ENCODE assay signal across 8 mouse cellular contexts in the genomic region with DNA sequence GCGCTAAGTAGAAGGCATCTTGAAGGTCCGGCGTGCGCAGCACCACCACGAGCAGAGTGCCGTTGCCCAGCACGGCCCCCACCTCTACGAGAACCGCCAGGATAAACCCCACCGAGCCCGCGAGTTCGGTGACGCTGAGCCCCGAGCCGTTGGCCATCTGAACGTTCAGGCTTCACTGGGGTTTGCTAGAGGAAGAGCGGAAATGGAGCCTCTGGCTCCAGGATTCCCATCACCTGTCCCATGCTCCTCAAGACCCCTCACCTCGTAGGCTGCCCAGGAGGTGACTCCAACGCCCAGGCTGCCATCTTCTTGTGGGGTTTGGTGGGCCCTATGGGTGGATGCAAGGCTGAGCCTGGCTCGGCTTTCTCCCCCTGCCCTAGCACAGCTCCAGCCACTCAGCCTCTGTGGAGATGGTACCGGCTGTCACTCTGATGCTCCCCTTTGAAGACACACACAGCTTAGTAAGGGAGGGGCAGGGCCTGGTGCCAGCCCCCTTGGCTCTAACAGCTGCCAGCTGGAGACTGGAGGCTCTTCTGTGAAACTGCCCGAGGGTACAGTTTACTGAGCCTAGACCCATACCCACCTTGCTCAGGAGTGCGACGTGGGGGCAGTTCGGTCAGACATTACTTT. TPM values are rescaled to one million over a fixed set of nuclear protein-coding genes. Genes with fewer than 3 reads are reported as not detected.
A peak's percentile ranks its signal among the peaks of the same experiment; 100 is the strongest.
DNase-seq lines count a peak whose midpoint lies in the region; ATAC-seq lines count a peak whose summit lies in the region.

A gene (minus strand): TSS at position 368 of the 630 bp plus-strand sequence.

- ATAC-seq in forebrain, embryonic 13.5 days: peak; percentile 64
- ATAC-seq in neural tube, embryonic 14.5 days (ENCODE audit: low read depth): peak; percentile 28
- ATAC-seq in erythroid progenitor cell, adult 5-6 weeks (replicated peaks; ENCODE audit: low FRiP score, poor library complexity, severe bottlenecking): no peak

- peak within 1 kb of the TSS; percentile 79 for H3K9ac ChIP-seq in forebrain, embryonic 13.5 days
- H3K9ac ChIP-seq in neural tube, embryonic 14.5 days (replicated peaks; ENCODE audit: low read depth, low read length): peak within 1 kb of the TSS; percentile 77

- H3K4me3 ChIP-seq in forebrain, embryonic 13.5 days: peak within 1 kb of the TSS; percentile 50
- peak within 1 kb of the TSS; percentile 50 for H3K4me3 ChIP-seq in neural tube, embryonic 14.5 days (ENCODE audit: low read depth, low read length)

- DNase-seq in left cerebral cortex, adult 11 months (ENCODE audit: low spot score): peak; percentile 77
- DNase-seq in left cerebral cortex, postnatal 10 days (ENCODE audit: extremely low spot score in 1 of 2, low spot score in 2 of 2): no peak
- DNase-seq in cerebellum, adult 8-10 months: peak; percentile 81
- peak; percentile 53 to 56 for DNase-seq in left cerebral cortex, adult 18-20 months (ENCODE audit: low spot score in 2 of 2)
- DNase-seq in adrenal gland, adult 2 months: no peak

- peaks cover 39% of the 10 kb centered on the region for H3K36me3 ChIP-seq in forebrain, embryonic 13.5 days (ENCODE audit: poor library complexity, severe bottlenecking)
- peaks cover 34% of the 10 kb centered on the region for H3K36me3 ChIP-seq in neural tube, embryonic 14.5 days (ENCODE audit: control insufficient read depth, insufficient read depth, low read length)

- peak within 1 kb of the TSS; percentile 95 for H3K4me2 ChIP-seq in forebrain, embryonic 13.5 days
- peak within 1 kb of the TSS; percentile 97 for H3K4me2 ChIP-seq in neural tube, embryonic 14.5 days (ENCODE audit: low read depth, low read length)

- peak within 1 kb of the TSS; percentile 70 for H3K27ac ChIP-seq in forebrain, embryonic 13.5 days
- peak within 1 kb of the TSS; percentile 89 for H3K27ac ChIP-seq in neural tube, embryonic 14.5 days (ENCODE audit: low read depth, low read length)

- H3K27me3 ChIP-seq in forebrain, embryonic 13.5 days: no peaks in the 10 kb centered on the region; the same call in 1 of the 2 replicates
- no peaks in the 10 kb centered on the region for H3K27me3 ChIP-seq in neural tube, embryonic 14.5 days (ENCODE audit: control insufficient read depth, insufficient read depth, low read length)

- H3K9me3 ChIP-seq in forebrain, embryonic 13.5 days (replicated peaks): no peaks in the 10 kb centered on the region
- H3K9me3 ChIP-seq in neural tube, embryonic 14.5 days (ENCODE audit: control insufficient read depth, low read length): no peaks in the 10 kb centered on the region

- H3K4me1 ChIP-seq in forebrain, embryonic 13.5 days: peaks cover 28% of the 10 kb centered on the region
- H3K4me1 ChIP-seq in neural tube, embryonic 14.5 days (ENCODE audit: control insufficient read depth, insufficient read depth, low read length): peaks cover 16% of the 10 kb centered on the region

- 26% methylated on average over 26 of the region's 26 CpGs for WGBS in forebrain, embryonic 13.5 days
- 24% methylated on average over 26 of the region's 26 CpGs for WGBS in neural tube, embryonic 14.5 days

- intact Hi-C loops in left cerebral cortex, postnatal 10 days (cut with DNase I): no loop called here

RNA-seq across cellular contexts. Expression of the gene that starts here (rescaled TPM):
- total RNA-seq in left cerebral cortex, postnatal 10 days (2021): 1 to 10 TPM; 2.2 to 2.8 TPM
- 0.37 and 0.45 TPM in 2 replicates for polyA plus RNA-seq in forebrain, embryonic 13.5 days (2015; fragmentation: Nextera tagmentation; extraction: Ambion mirVana)
- total RNA-seq in left cerebral cortex, adult 18-20 months (2021): 1 to 10 TPM; 9.0 to 9.6 TPM
- 1.5 and 1.7 TPM in 2 replicates for polyA plus RNA-seq in neural tube, embryonic 14.5 days (2014; fragmentation: Nextera tagmentation; extraction: Ambion mirVana)
- total RNA-seq in erythroid progenitor cell, adult 5-6 weeks (2015; ENCODE audit: low replicate concordance): not detected in 2 replicates
- not detected in 2 replicates for total RNA-seq in erythroid progenitor cell, adult 5-6 weeks (2017; ENCODE audit: low replicate concordance)
- total RNA-seq in adrenal gland, adult 2 months (2021): under 1 TPM; 0.17 TPM
- 0.95 and 0.99 TPM in 2 replicates for polyA plus RNA-seq in adrenal gland, adult 2 months (2012; rRNA removed)

Comparison
In these comparisons a context has a peak if more than half of its experiments do, and no peak if none do; other contexts are left out.
1. DNase-seq: peak in left cerebral cortex, adult 11 months (single experiment), cerebellum, adult 8-10 months (single experiment) and left cerebral cortex, adult 18-20 months (2 of 2); none in left cerebral cortex, postnatal 10 days (0 of 2) and adrenal gland, adult 2 months (single experiment).
2. Peak in ATAC-seq, H3K4me3 ChIP-seq, H3K27ac ChIP-seq, H3K9ac ChIP-seq and H3K4me2 ChIP-seq in forebrain, embryonic 13.5 days; RNA of the gene not detected or under 1 TPM.